Mouse (Mus musculus) limb, embryonic 12.5 days (tissue): ENCODE results near the gene Cyyr1. TPM values are rescaled to one million over a fixed set of nuclear protein-coding genes. Genes with fewer than 3 reads are reported as not detected.

Source experiments
- ATAC-seq: fragments of 200-750 bp; cut with Nextera tagmentation; 2 replicates; pipeline ENCODE4 v1.8.0; 2017; ENCODE audit warnings: low read depth, moderate TSS enrichment; ENCODE audit not compliant: insufficient number of reproducible peaks, insufficient read depth, low FRiP score, low TSS enrichment
- H3K27ac ChIP-seq: fragments of 300-500 bp; sonication (generic); 2 replicates; pipeline ENCODE4 v1.5.1; 2016; ENCODE audit warnings: mild to moderate bottlenecking, moderate library complexity
- H3K27me3 ChIP-seq: fragments of 300-500 bp; sonication (generic); 2 replicates; pipeline ENCODE4 v1.6.1; 2016; ENCODE audit warnings: mild to moderate bottlenecking, moderate library complexity
- H3K36me3 ChIP-seq: fragments of 300-500 bp; sonication (generic); 2 replicates; pipeline ENCODE4 v1.6.1; 2016; ENCODE audit warnings: mild to moderate bottlenecking, moderate library complexity
- H3K4me1 ChIP-seq: fragments of 300-500 bp; sonication (generic); replicated peaks from 2 replicates; pipeline ENCODE4 v1.6.1; 2016
- H3K4me2 ChIP-seq: fragments of 300-500 bp; sonication (generic); 2 replicates; pipeline ENCODE4 v1.6.1; 2016; ENCODE audit warnings: mild to moderate bottlenecking, moderate library complexity
- H3K4me3 ChIP-seq: fragments of 300-500 bp; sonication (generic); replicated peaks from 2 replicates; pipeline ENCODE4 v1.5.1; 2016; ENCODE audit warnings: mild to moderate bottlenecking
- H3K9ac ChIP-seq: fragments of 300-500 bp; sonication (generic); replicated peaks from 2 replicates; pipeline ENCODE4 v1.6.1; 2016; ENCODE audit warnings: mild to moderate bottlenecking, moderate library complexity
- H3K9me3 ChIP-seq: fragments of 300-500 bp; sonication (generic); 2 replicates; pipeline ENCODE4 v1.6.1; 2016; ENCODE audit warnings: mild to moderate bottlenecking, moderate library complexity
- WGBS: fragments of 180-500 bp; shearing (Covaris S2); methylation state at CpG from one replicate; pipeline ENCODE4 v1.1.7; 2016; 5-methylcytosine and 5-hydroxymethylcytosine counted together
- polyA plus RNA-seq: library from polyadenylated mRNA; unstranded; fragments of >200 nt; fragmentation: Nextera tagmentation; extraction: Ambion mirVana; gene quantifications from 2 replicates; pipeline ENCODE4 v1.2.1, GENCODE M21; 2016

Gene Cyyr1
- polyA plus RNA-seq, 1 experiment from 2014 or later: 3.8 TPM

- no peaks in the 10 kb centered on the region for H3K9me3 ChIP-seq
- no peak for ATAC-seq
- H3K36me3 ChIP-seq: no peaks in the 10 kb centered on the region
- no peak overlapping the region for H3K4me3 ChIP-seq
- WGBS: 88% methylated on average over 8 of the region's 8 CpGs
- no peak overlapping the region for H3K9ac ChIP-seq
- no peak overlapping the region for H3K4me2 ChIP-seq
- H3K4me1 ChIP-seq: 0 out of 2 replicates have a peak, but pooled peaks cover 4% of the 10 kb centered on the region
- no peaks in the 10 kb centered on the region for H3K27me3 ChIP-seq
- H3K27ac ChIP-seq: no peak overlapping the region
These were observed 17.1 kb downstream of the Cyyr1 start for GRCm38 (mm10) chr16:85536075-85536474.

- Histone ChIP-seq H3K27ac (no peak overlapping the region), H3K4me2 (no peak overlapping the region), H3K9ac (no peak overlapping the region), H3K4me1 (no peaks in the 10 kb centered on the region), H3K27me3 (no peaks in the 10 kb centered on the region), H3K4me3 (no peak overlapping the region), H3K36me3 (no peaks in the 10 kb centered on the region), H3K9me3 (no peaks in the 10 kb centered on the region)
- WGBS: 67% methylated on average over 12 of the region's 12 CpGs
- ATAC-seq: no peak
These were observed 25.2 kb downstream of the Cyyr1 start for GRCm38 (mm10) chr16:85527743-85528620.

- H3K27ac ChIP-seq: no peak overlapping the region
- H3K36me3 ChIP-seq: no peaks in the 10 kb centered on the region
- no peak for ATAC-seq
- no peak overlapping the region for H3K9ac ChIP-seq
- H3K27me3 ChIP-seq: no peaks in the 10 kb centered on the region
- H3K4me1 ChIP-seq: no peaks in the 10 kb centered on the region
- H3K4me2 ChIP-seq: no peak overlapping the region
- H3K4me3 ChIP-seq: no peak overlapping the region
- WGBS: 88% methylated on average over 8 of the region's 8 CpGs
- no peaks in the 10 kb centered on the region for H3K9me3 ChIP-seq
These were observed 28.6 kb downstream of the Cyyr1 start for GRCm38 (mm10) chr16:85524589-85524988.

- no peak for ATAC-seq
- no peak overlapping the region for H3K27ac ChIP-seq
- H3K9ac ChIP-seq: no peak overlapping the region
- 84% methylated on average over 6 of the region's 6 CpGs for WGBS
- H3K27me3 ChIP-seq: no peaks in the 10 kb centered on the region
- no peak overlapping the region for H3K4me2 ChIP-seq
- H3K36me3 ChIP-seq: no peaks in the 10 kb centered on the region
- no peak overlapping the region for H3K4me3 ChIP-seq
- H3K9me3 ChIP-seq: no peaks in the 10 kb centered on the region
- H3K4me1 ChIP-seq: no peaks in the 10 kb centered on the region
These were observed 45.9 kb downstream of the Cyyr1 start for GRCm38 (mm10) chr16:85507264-85507663.

- H3K36me3 ChIP-seq: no peaks in the 10 kb centered on the region
- H3K4me3 ChIP-seq: no peak overlapping the region
- WGBS: 32% methylated on average over 3 of the region's 3 CpGs
- no peak for ATAC-seq
- no peak overlapping the region for H3K4me2 ChIP-seq
- no peak overlapping the region for H3K9ac ChIP-seq
- no peak overlapping the region for H3K27ac ChIP-seq
- H3K27me3 ChIP-seq: no peaks in the 10 kb centered on the region
- no peaks in the 10 kb centered on the region for H3K4me1 ChIP-seq
- no peaks in the 10 kb centered on the region for H3K9me3 ChIP-seq
These were observed 48.1 kb downstream of the Cyyr1 start for GRCm38 (mm10) chr16:85505108-85505507.

GRCm38 (mm10) chr16:85503416-85503815 is 49.8 kb downstream of the Cyyr1 start:
- no peaks in the 10 kb centered on the region for H3K36me3 ChIP-seq
- no peaks in the 10 kb centered on the region for H3K9me3 ChIP-seq
- H3K4me1 ChIP-seq: no peaks in the 10 kb centered on the region
- no peak overlapping the region for H3K4me3 ChIP-seq
- H3K27me3 ChIP-seq: no peaks in the 10 kb centered on the region
- H3K27ac ChIP-seq: no peak overlapping the region
- no peak overlapping the region for H3K9ac ChIP-seq
- H3K4me2 ChIP-seq: no peak overlapping the region
- ATAC-seq: no peak
- WGBS: 74% methylated on average over 5 of the region's 5 CpGs

- Histone ChIP-seq H3K4me3 (no peak overlapping the region), H3K9ac (no peak overlapping the region), H3K9me3 (no peaks in the 10 kb centered on the region), H3K27ac (no peak overlapping the region), H3K27me3 (no peaks in the 10 kb centered on the region), H3K4me2 (no peak overlapping the region), H3K36me3 (no peaks in the 10 kb centered on the region), H3K4me1 (no peaks in the 10 kb centered on the region)
- ATAC-seq: no peak
- 93% methylated on average over 2 of the region's 2 CpGs for whole genome bisulfite sequencing
These were observed 57.4 kb downstream of the Cyyr1 start for GRCm38 (mm10) chr16:85495837-85496236.

- H3K4me1 ChIP-seq: no peaks in the 10 kb centered on the region
- H3K27ac ChIP-seq: no peak overlapping the region
- no peaks in the 10 kb centered on the region for H3K27me3 ChIP-seq
- no peaks in the 10 kb centered on the region for H3K36me3 ChIP-seq
- H3K4me3 ChIP-seq: no peak overlapping the region
- no peak for ATAC-seq
- H3K9me3 ChIP-seq: 0 out of 2 replicates have a peak, but pooled peaks cover 3% of the 10 kb centered on the region
- 87% methylated on average over 5 of the region's 5 CpGs for WGBS
- no peak overlapping the region for H3K9ac ChIP-seq
- H3K4me2 ChIP-seq: no peak overlapping the region
These were observed 65.0 kb downstream of the Cyyr1 start for GRCm38 (mm10) chr16:85488105-85488607.

GRCm38 (mm10) chr16:85487266-85487665 is 65.9 kb downstream of the Cyyr1 start:
- no peak for ATAC-seq
- Histone ChIP-seq H3K27me3 (no peaks in the 10 kb centered on the region), H3K4me1 (no peaks in the 10 kb centered on the region), H3K4me2 (no peak overlapping the region), H3K4me3 (no peak overlapping the region), H3K9ac (no peak overlapping the region), H3K9me3 (0 out of 2 replicates have a peak, but pooled peaks cover 3% of the 10 kb centered on the region), H3K36me3 (no peaks in the 10 kb centered on the region), H3K27ac (no peak overlapping the region)
- 90% methylated on average over 7 of the region's 7 CpGs for WGBS

GRCm38 (mm10) chr16:85484557-85484956 is 68.6 kb downstream of the Cyyr1 start:
- Histone ChIP-seq H3K4me3 (no peak overlapping the region), H3K27ac (no peak overlapping the region), H3K36me3 (no peaks in the 10 kb centered on the region), H3K27me3 (no peaks in the 10 kb centered on the region), H3K9ac (no peak overlapping the region), H3K4me2 (no peak overlapping the region), H3K9me3 (0 out of 2 replicates have a peak, but pooled peaks cover 2% of the 10 kb centered on the region), H3K4me1 (no peaks in the 10 kb centered on the region)
- 86% methylated on average over 4 of the region's 4 CpGs for WGBS
- ATAC-seq: no peak

GRCm38 (mm10) chr16:85474552-85475071 is 78.6 kb downstream of the Cyyr1 start:
- no peak overlapping the region for H3K9ac ChIP-seq
- no peak overlapping the region for H3K27ac ChIP-seq
- ATAC-seq: no peak
- no peak overlapping the region for H3K4me3 ChIP-seq
- no peaks in the 10 kb centered on the region for H3K36me3 ChIP-seq
- H3K4me2 ChIP-seq: no peak overlapping the region
- 23% methylated on average over 5 of the region's 5 CpGs for WGBS
- peaks cover 5% of the 10 kb centered on the region for H3K4me1 ChIP-seq
- no peaks in the 10 kb centered on the region for H3K9me3 ChIP-seq
- H3K27me3 ChIP-seq: no peaks in the 10 kb centered on the region
